Mouse (Mus musculus): Measurements from ENCODE around the gene Cyb561d1.
"Not testable (repeated sequence)": the region's sequence is repeated elsewhere in the genome, so short reads cannot be mapped to it uniquely, and the experiment has no call there.

Cyb561d1 gene

DNA sequence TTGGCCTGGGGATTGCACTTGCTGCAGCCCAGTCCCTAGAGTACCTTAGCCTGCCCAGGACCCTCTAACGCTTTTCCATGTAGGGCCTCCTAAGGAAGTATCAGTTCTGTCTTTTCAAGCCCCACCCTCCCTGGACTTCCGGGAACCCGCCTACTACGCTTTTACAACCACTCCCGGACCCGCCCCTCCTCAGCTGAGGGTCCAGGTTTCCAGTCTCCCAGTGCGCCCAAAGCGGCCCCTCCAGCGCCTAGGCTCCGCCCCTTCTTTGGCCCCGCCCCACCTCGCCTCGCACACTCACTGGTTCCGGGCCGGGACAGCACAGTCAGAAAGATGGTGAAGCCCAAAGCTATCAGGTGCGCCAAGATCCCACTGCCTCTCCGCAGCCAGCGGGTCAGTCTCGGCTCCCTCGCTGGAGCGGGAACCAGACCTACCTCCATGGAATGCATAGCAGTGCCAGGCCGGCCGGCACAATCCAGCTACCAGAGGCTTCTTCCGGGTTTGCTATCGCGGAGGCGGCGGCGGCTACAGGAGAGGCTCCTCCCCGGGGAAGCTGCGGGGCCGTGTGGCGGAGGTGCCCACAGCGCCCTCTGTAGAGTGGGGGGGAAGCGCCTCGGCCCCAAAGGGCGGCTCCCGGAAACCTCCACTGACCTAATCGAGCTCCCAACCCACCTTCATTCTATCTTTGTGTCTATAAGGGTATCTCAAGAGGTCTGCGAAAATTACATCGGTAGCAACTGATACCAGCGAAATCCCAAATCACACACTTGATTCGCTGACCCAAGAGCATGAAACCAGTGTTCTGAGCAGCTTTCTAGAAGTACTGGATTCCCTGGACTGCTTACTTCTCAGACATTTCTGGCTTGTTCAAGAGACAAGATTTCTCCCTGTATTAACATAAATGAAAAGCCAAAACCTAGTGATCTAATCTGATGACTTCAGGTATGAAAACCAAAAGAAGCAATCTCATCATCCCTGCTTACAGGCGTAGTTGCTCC, at the start of gene Cyb561d1:
Cyb561d1 (minus strand) TSS at position 884 of the 995 bp plus-strand sequence.
- DNase-seq (ENCODE audit: low spot score), result peak; percentile 86

DNA sequence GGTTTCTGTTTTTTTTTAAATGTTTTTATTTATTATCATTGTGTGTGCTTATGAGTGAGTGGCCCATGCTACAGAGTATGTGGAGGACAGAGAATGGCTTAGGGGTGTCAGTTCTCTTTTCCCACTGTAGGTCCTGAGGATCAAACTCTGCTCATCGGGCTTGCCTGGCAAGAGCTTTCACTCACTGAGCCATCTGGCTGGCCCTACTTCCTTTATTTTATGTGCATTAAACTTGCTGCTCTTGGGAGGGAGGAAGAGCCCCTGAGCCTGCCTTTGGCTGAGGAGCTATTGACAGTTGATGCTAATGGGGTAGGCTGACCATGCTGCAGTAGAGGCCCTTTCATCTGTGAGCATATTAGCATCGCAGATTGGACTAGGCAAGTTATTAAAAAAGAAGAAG, 45.8 kb upstream of the Cyb561d1 start:
- no peak for DNase-seq (ENCODE audit: low spot score)

DNA sequence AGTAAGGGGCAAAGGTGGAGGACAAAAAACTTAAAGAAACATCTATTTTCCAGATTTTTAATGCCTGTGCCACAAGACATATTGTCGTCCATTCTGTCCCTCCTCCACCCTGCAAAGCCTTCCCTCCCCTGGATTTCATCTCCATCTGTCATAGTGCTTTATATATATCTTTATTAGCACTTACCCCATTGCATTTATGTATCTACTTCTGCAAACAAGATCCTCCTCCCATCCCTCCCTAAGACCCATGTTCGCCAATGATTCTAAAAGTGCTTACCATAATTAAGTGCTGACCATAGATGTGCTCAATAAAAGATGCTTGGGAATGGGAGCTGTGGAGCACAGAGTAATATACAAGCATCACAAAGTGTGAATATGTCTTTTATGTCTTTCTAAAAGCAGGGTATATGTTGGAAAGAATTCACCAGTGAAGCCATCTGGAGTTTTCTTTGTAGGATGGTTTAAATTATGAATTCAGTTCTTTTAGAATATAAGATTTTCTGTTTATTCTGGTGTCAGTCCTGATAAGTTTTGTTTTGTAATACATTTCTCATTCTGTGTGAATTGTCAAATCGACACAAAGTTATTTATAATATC, 40.3 kb upstream of the Cyb561d1 start:
- no peak for DNase-seq (ENCODE audit: low spot score)

DNA sequence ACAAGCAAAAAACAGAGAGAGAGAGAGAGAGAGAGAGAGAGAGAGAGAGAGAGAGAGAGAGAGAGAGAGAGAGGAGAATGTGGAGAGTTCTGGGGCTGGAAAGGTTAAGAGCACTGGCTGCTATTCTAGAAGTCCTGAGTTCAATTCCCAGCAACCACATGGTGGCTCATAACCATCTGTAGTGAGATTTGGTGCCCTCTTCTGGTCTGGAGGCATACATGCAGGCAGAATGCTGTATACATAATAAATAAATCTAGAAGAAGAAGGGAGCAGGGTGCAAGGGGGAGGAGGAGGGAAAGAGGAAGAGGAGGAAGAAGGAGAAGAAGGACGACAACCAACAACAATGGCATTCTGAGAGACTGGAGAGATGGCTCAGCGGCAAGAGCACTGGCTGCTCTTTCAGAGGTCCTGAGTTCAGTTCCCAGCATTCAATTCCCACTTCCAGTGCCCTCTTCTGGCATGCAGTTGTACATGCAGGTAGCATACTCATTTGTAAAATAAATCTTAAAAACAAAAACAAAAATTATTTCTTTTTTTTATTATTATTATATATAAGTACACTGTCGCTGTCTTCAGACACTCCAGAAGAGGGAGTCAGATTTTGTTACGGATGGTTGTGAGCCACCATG, 36.6 kb upstream of the Cyb561d1 start:
- not testable (repeated sequence) for DNase-seq (ENCODE audit: low spot score)

DNA sequence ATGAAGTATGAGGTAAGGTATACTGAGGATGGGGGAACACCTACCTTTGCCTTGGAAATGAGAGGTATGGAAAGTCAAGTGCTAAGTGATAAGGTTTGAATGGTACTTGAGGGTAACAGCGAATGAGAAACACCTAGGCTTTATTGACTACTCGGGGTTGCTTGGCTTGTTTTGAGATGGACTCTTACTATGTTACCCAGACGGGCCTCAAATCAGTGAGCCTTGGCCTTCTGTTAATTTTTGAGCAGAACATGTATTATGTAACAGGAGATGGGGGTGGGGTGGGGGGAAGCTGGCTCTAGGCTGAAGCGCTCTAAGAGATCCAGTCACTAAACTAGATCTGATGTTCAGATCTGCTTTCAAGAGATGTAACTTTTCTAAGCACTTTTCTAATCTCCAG, 30.6 kb upstream of the Cyb561d1 start:
- no peak for DNase-seq (ENCODE audit: low spot score)

DNA sequence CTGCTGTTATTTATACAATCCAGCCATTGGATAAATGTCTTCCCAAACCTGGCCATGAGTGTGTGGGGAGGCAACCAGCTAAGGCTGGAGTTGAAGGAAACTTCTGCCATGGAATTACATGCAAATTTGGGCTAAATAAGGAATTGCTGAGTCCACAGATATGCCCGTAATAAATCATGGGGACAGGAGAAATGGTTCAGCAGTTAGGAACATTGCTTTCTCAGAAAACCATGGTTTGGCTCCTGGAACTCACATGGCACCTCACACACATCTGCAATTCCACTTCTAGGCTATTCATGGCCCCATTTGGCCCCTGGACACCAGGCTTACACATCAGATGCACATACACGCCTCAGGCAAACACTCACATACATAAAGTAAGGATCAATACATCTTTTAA, 26.5 kb upstream of the Cyb561d1 start:
- DNase-seq (ENCODE audit: low spot score), result no peak

DNA sequence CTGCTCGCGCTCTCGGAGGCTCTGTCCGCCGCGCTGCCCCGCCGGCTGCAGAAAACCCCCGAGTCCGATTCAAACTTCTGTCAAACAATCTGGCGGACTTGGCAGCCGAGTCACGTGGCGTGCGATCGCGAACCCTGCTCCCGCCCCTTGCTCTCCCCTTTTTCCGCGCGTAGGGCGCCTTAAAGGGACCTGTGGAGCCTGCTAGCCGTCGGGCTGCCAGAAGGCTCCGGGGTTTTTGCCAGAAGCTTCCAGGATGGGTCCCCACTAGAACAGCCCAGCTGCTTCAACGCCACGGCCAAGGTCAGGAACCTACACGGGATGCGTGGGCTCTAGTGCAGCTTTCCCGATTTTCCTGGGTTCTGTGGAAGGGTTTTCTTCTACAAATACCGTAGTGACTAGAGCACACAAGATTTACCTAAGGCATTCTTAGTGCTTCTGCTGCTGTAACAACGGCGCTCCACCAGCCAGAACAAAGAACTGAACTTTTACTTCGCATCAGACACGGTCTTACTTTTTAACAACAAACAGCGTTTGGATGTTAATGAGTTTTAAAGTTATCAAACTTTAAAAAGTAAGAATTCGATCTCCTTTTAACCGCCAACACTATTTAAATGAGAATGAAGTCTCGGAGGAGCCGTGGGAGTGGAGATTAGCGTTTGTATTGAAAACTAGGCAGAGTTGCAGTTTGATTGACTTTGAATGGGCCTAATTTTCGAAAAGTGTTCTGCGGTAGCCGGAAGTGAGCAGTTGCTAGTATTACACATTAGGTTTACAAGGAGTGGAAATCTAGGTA, 25.7 kb upstream of the Cyb561d1 start, which contains the start of gene Sypl2:
Sypl2 (minus strand) TSS at position 91 of the 793 bp plus-strand sequence.
- no peak for DNase-seq (ENCODE audit: low spot score)

DNA sequence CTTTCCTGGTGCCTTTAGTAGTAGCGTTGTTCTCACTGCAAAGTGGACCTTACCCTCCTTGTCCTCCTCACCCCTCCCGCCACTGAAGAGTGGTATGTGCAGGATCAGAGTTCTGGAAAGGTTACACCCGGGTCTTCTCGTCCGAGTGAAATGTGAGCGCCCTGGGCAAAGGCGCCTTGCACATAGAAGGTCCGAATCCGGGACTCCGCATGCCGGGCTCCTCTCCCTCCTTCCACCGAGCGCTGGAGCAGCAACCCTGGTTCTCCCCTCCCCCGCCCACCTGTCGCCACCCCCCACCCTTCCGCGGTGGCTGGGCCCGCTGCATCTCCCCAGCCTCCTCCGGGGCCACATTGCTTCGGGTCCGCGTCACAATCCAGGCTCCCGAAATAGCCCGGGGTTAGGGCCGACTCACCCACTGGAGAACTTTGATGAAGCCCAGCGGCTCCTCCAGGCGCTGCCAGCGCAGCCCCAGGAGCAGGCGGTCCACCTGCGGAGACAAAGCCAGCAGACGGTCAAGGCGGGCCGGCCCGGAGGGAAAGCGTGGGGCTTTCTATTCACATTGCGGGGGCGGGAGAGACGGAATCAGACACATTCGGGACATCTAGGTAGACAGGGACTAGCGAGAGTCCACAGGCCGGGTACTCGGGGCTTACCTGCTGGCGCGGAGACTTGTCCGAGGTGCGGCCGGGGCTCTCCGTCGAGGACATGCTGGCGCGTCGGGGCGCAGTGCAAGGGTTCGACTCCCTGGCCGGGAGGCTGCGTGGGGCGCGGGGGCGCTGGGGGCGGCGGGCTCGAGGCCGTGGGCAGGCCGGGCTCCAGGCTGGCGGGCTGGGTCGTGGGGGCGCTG, 24.9 kb upstream of the Cyb561d1 start:
- DNase-seq (ENCODE audit: low spot score), result no peak

DNA sequence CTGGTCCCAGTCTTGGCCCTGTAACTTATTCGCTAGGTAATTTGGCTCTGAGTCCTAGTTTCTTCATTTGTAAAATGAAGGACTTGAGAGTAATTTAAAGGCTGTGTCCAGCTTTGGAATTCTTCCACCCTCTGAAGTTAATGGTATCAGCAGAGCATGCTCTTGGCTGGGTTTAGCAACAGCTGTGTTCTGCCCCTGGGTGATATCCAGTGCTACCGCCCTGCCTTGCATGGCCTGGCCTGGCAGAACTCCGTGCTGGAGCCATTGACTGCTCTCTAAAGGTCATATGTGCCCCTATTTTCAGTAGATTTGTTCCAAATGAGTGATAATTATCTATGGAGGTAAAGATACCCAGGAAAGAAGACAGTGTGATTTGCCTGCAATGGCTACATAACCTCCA, 19.6 kb upstream of the Cyb561d1 start:
- no peak for DNase-seq (ENCODE audit: low spot score)

DNA sequence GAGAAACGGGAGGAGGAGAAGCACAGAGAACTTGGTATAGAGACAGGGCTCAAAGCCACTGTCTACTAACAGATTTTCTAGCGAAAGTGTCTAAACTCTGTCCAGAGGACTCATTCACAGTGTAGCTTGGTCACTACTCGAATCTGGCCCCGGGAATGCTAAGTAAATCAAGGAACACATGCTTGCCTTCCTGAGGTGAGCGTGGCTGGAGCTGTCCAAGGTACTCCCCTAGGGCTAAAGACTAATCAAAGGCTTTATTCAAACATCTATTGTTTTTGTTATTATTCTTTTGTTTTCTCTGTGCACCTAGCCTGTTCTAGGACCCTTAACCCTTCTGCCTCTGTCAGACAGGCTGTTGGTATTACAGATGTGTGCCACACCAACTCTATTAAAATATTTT, 13.7 kb upstream of the Cyb561d1 start:
- no peak for DNase-seq (ENCODE audit: low spot score)

DNA sequence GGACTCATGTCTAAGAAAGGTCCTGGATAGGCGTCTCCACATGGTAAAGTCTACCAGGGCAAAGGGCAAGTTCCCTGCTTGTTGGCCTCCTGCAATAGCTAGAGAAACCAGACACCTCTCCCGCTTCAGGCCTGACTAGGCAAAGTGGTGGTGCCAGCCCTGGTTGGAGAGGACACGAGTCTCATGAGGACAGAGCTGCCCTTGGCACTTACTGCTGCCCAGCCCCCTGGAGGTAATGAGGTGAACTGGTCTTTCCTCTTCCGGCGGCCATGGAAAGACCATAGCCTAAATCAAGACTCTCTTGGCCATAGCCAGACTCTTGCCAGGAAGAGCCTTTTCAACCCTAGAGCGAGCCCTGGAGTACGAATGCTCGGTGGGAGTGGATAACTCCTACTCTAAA, 11.4 kb upstream of the Cyb561d1 start:
- no peak for DNase-seq (ENCODE audit: low spot score)

DNA sequence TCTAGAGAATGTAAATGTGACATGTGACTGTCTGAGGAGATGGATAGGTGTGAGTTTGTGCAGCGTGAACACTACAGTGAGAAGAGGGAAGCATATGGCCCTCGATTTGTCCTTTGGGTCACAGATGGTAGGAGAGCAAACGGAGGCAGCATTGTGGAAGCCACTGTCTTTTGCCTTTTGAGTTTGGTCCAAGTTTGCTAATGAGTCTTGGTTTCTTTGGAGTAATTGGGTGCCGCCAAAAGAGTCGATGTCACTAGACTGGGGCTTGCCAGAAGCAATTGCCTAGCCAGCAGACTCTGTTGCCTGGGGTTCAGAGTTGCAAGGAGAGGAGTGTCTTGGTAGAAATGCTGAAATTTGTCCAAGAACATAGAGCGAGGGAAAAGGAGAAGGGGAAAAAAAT, 10.8 kb upstream of the Cyb561d1 start:
- DNase-seq (ENCODE audit: low spot score), result no peak

DNA sequence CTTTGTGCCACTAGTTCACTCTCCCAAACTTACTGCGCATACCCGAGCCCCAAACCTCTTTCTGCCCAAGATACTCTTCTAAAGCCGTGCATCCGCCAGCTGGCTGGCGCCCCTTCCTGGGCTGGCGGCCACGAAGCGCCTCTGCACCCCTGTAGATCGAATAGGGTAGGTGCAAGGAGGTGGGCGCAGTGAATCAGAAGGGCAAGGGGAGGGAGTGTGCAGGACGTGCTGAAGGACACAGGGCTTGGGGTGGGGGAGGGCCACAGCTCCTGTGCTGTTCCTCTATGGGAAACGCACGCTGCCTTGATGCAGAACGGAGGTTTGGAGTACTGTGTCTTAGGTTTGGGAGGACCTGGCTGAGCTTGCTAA, 9.7 kb upstream of the Cyb561d1 start, which contains the start of gene Atxn7l2:
Atxn7l2 (minus strand) TSS at position 164 of the 369 bp plus-strand sequence.
- no peak for DNase-seq (ENCODE audit: low spot score)

DNA sequence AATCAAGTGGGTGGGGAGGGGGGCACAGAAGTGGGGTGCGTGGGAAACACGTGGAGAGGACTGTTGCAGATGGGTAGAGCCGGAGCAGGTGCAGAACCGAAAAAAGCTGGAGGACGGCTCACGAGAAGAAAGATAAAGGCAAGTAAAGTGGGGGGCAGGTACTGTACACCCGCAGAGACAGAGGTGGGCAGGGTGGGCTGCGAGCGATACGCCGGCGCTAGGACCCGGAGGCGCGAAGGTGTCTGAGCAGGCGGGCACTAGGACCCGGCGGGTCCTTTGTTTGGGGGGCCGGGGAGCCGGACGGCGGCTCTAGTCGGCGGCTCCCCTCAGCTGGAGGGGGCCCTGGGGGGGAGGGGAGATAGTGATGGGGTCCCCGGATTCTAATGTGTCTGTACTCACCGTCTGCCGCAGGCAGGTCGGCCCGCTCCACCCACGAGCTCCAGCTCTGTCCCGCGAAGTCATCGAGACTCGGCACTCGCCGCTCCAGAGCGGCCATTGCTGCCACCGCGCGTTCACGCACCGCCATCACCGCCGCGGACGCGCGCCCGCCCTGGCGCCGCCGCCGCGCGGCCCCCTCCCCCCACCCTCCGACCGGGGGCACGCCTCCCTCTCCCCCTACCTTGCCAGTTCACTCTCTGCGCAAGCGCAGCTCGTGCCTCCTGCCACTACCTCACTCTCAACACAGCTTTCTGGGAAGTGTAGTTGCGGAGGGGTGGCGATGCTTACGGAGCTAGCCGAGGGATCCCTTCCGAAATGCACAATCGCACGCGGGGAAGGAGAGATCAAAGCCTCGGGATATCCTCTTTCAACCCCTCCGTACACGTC, 9.1 kb upstream of the Cyb561d1 start:
- DNase-seq (ENCODE audit: low spot score), result peak; percentile 75

DNA sequence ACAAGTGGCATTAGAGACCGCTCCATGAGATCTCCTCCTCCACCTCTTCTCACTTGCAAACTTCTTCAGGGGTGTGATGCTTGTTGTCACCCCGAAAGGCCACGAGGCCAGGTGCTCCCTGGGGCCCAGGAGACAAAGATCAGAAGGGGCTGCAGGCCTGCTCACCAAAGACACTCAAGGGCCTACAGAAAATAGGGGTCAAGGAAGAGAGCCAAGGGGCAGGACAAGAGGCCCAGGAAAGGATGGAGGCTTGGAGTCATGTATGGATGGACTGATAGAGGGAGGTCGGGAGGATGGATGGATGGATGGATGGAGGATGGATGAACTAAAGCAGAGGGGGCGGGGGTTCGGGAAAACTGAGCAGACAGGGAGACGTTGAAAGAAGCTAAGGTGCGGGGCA, 8.5 kb upstream of the Cyb561d1 start:
- no peak for DNase-seq (ENCODE audit: low spot score)

DNA sequence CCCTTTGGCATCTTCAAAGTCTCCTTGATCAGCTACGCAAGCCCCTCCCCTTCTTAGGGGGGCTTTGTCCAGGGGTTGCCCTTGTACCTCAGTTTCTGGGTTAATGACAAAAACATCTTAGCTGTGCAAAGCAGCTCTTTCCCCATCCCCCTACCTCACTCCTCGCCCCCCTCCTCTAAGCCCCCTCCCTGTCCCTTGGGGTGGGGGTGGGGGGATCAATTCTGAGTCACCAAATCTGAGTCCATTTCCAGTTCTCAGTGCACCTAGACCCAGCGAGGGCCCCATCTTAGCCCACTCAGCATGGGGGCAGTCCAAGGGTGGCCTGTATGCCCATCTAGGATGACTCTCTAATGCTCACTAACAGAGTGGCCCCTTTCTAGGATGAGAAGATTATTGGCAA, 8.0 kb upstream of the Cyb561d1 start:
- DNase-seq (ENCODE audit: low spot score), result no peak

DNA sequence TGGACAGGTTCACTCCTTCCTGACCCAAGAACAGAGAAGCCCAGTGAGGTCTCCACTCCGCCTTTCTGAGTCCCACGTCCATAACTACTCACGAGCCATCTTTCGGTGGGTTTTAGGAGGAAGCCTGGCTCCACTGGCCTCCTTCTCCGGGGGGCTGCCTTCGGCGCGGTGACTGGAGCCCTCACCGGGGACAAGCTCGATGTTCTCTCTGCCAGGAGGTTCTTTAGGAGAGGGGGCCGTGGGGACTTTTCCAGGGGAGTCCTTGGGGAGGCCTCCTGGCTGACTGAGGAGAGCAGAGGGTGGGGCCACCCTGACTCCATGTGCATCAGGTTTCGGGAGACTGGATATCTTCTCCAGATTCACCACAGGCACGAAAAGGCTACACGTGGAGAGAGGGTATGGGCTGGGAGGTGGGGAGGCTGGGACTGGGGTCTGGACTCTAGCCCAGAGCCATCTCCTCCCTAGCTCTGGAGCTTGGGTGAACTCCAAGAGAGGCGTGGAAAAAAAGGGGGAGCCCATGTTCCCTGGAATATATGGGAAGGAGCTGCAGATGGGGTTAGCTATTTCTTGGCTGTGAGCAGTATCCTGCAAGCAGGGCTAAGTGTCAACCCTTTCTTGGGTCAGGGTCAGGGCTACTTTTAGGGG, 5.8 kb upstream of the Cyb561d1 start:
- DNase-seq (ENCODE audit: low spot score), result no peak

DNA sequence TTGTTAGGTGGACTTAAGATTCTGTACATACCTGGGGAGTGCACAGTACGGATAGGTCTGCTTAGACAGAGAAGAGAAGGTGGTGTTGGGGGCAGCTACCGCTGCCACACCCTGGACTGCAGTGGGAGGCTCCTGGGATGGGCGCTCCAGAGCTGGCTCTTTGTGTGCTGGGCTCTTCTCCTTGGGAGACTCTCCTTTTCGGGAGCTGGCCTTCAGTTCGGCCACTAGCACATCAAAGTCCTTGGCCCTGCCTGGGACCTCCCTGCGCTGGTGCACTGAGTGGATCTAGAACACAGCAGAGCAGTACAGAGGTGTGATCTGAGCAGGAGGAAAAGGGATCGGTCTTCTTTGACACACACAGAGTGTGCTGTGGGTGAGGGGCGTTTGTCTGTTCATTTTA, 4.6 kb upstream of the Cyb561d1 start:
- DNase-seq (ENCODE audit: low spot score), result no peak

DNA sequence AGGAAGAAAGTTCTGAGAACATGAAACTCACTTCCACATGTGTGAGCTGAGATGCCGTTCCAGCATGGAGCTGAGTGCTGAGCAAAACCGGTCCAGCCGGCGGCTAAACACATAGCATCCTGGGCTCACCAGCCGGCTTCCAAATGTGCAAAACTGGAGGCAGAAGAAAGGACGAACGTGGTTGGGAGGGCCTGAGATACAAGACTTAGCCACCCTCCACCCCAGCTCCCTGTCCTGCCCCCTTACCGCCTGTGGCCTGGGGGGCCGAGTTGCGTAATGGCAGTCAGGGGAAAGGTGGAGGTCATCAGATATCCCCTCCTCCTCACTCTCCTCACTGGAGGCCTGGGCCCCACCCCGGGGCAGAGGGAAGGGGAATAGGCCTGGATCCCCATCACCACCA, 3.5 kb upstream of the Cyb561d1 start:
- no peak for DNase-seq (ENCODE audit: low spot score)

Measured in ovary, postnatal 10 days (tissue).